ENCODE assay signal across 16 mouse cellular contexts in the genomic region with DNA sequence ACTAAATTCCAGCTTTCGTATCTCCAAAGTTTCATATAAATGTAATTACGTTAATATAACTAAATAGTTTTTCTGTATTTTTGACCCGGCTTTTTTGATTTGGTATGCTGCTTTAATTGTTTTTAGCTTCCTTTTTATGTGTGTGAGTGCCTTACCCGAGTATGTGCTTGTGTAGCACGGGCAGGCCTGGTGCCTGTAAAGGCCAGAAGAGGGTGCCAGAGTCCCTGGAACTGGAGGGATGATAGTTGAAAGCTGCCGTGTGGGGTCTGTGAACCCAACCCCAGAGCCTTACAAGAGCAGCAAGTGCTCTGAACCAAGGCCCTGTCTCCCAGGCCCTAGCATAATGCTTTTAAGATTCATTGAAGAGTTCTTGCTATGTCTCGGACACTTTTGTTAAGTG. TPM values are rescaled to one million over a fixed set of nuclear protein-coding genes. Genes with fewer than 3 reads are reported as not detected.
DNase-seq lines count a peak whose midpoint lies in the region; ATAC-seq and TF ChIP-seq lines count a peak whose summit lies in the region.
"Had no signal": no experiment of that assay in that cellular context is flagged by ENCODE, and none has a peak within 500 bp of the region (broad histone marks: within the 10 kb centered on the region; RNA-seq: fewer than 3 reads in every experiment).

No protein-coding gene starts in this region.

- 89% methylated on average over 7 of the region's 7 CpGs for WGBS in liver, adult 2 months
- 86% methylated on average over 7 of the region's 7 CpGs for WGBS in liver, embryonic 11.5 days

- no peak overlapping the region for H3K4me3 ChIP-seq in gastrocnemius, adult 2 months
- H3K4me3 ChIP-seq in liver, adult 2 months (ENCODE audit: insufficient read depth, low read depth, low read length): no peak overlapping the region
- no peak overlapping the region for H3K4me3 ChIP-seq in liver, embryonic 11.5 days (ENCODE audit: low read depth, low read length)
- no peak overlapping the region for H3K4me3 ChIP-seq in MEL (ENCODE audit: control insufficient read depth in 1 of 2, insufficient read depth in 1 of 2, low read depth in 2 of 2, low read length in 2 of 2)
- H3K4me3 ChIP-seq: embryonic facial prominence, embryonic 10.5 days; limb, embryonic 12.5 days had no signal

- H3K9ac ChIP-seq in liver, adult 2 months (ENCODE audit: low read depth, low read length): no peak overlapping the region
- H3K9ac ChIP-seq in liver, embryonic 11.5 days (ENCODE audit: low read depth, low read length): no peak overlapping the region
- H3K9ac ChIP-seq in MEL (ENCODE audit: control insufficient read depth, low read depth, low read length, poor library complexity, severe bottlenecking): no peak overlapping the region
- H3K9ac ChIP-seq: limb, embryonic 12.5 days had no signal

- no peaks in the 10 kb centered on the region for H3K27me3 ChIP-seq in liver, adult 2 months (ENCODE audit: control insufficient read depth, insufficient read depth, low read length)
- H3K27me3 ChIP-seq in liver, embryonic 11.5 days (replicated peaks; ENCODE audit: control insufficient read depth, insufficient read depth, low read length): 0 out of 2 replicates have a peak, but pooled peaks cover 5% of the 10 kb centered on the region
- H3K27me3 ChIP-seq in MEL (ENCODE audit: control insufficient read depth in 1 of 2, insufficient read depth in 2 of 2, low read length in 2 of 2): no peaks in the 10 kb centered on the region

- peak; percentile 36; the same call in 1 of the 2 replicates for TF ChIP-seq CTCF in gastrocnemius, adult 2 months (IDR thresholded peaks at IDR 0.05)
- TF ChIP-seq CTCF in liver, adult 2 months (IDR thresholded peaks at IDR 0.05; ENCODE audit: low read depth, low read length): peak; percentile 67
- TF ChIP-seq CTCF in MEL (IDR thresholded peaks at IDR 0.05 in 2 of 3, conservative IDR thresholded peaks at IDR 0.05 in 1 of 3; ENCODE audit: control insufficient read depth in 1 of 3, insufficient read depth in 1 of 3, low read depth in 2 of 3, low read length in 3 of 3, poor library complexity in 1 of 3, severe bottlenecking in 1 of 3): peak in 2 of 3 experiments; percentile 44 to 45; a peak in 4 of 6 replicates

- no peak overlapping the region for H3K27ac ChIP-seq in gastrocnemius, adult 2 months
- no peak overlapping the region for H3K27ac ChIP-seq in liver, adult 2 months (replicated peaks; ENCODE audit: insufficient read depth, low read depth, low read length)
- no peak overlapping the region for H3K27ac ChIP-seq in liver, embryonic 11.5 days (ENCODE audit: low read depth, low read length)
- no peak overlapping the region for H3K27ac ChIP-seq in MEL (ENCODE audit: control insufficient read depth, low read depth, low read length)
- H3K27ac ChIP-seq: embryonic facial prominence, embryonic 10.5 days; limb, embryonic 12.5 days; macrophage had no signal

- no peak for TF ChIP-seq EP300 in MEL (IDR thresholded peaks at IDR 0.05; ENCODE audit: low read depth in 1 of 2, low read length in 2 of 2)

- DNase-seq in gastrocnemius, adult 2 months: peak; percentile 18
- no peak for DNase-seq in gastrocnemius, postnatal 10 days
- DNase-seq in liver, adult 2 months (ENCODE audit: extremely low read depth, low read depth, low spot score): no peak
- DNase-seq in liver, embryonic 11.5 days (ENCODE audit: low spot score): no peak
- DNase-seq in 416B (ENCODE audit: low read depth) (peak; percentile 19), MEL (ENCODE audit: low read depth, low spot score) (peak; percentile 20)
- DNase-seq in Muller cell, postnatal 12 days (ENCODE audit: inconsistent ontology term): no peak
- DNase-seq in cerebellum, adult 9-11 months: no peak
- DNase-seq: adrenal gland, adult 8-10 months; cerebellum, postnatal 10 days; heart, postnatal 4 days; thymus, adult 18-20 months had no signal

- intact Hi-C loops in gastrocnemius, adult 2 months (cut with DNase I): no loop called here

- TF ChIP-seq POLR2A in liver, adult 2 months (IDR thresholded peaks at IDR 0.05; ENCODE audit: extremely low read depth, insufficient read depth, low read length): no peak
- TF ChIP-seq POLR2A in MEL (IDR thresholded peaks at IDR 0.05; ENCODE audit: control insufficient read depth in 1 of 2, insufficient read depth in 1 of 2, low read depth in 1 of 2, low read length in 2 of 2, poor library complexity in 1 of 2): no peak

- H3K36me3 ChIP-seq in liver, adult 2 months (ENCODE audit: control insufficient read depth, insufficient read depth, low read length): no peaks in the 10 kb centered on the region
- H3K36me3 ChIP-seq in liver, embryonic 11.5 days (ENCODE audit: control insufficient read depth, insufficient read depth, low read length): no peaks in the 10 kb centered on the region
- H3K36me3 ChIP-seq in MEL (ENCODE audit: control insufficient read depth in 1 of 2, insufficient read depth in 2 of 2, low read length in 2 of 2): no peaks in the 10 kb centered on the region
- H3K36me3 ChIP-seq: limb, embryonic 12.5 days had no signal

- peaks cover 13% of the 10 kb centered on the region; the same call in 1 of the 2 replicates for H3K79me2 ChIP-seq in liver, adult 2 months (ENCODE audit: control insufficient read depth, insufficient read depth, low read length)
- no peaks in the 10 kb centered on the region for H3K79me2 ChIP-seq in MEL (ENCODE audit: control insufficient read depth, insufficient read depth, low read length, poor library complexity)

- TF ChIP-seq RAD21 in MEL (IDR thresholded peaks at IDR 0.05; ENCODE audit: low read depth, low read length): peak; percentile 36

- peaks cover 4% of the 10 kb centered on the region; the same call in 1 of the 2 replicates for H3K4me1 ChIP-seq in liver, adult 2 months (ENCODE audit: control insufficient read depth, insufficient read depth, low read length)
- no peaks in the 10 kb centered on the region for H3K4me1 ChIP-seq in liver, embryonic 11.5 days (replicated peaks; ENCODE audit: control insufficient read depth, insufficient read depth, low read length)
- H3K4me1 ChIP-seq in MEL (ENCODE audit: control insufficient read depth in 1 of 2, insufficient read depth in 2 of 2, low read length in 2 of 2): no peaks in the 10 kb centered on the region

- ATAC-seq in liver, embryonic 11.5 days (replicated peaks; ENCODE audit: low FRiP score): no peak
- ATAC-seq: inflammation-experienced regulatory T-cells, adult 6 months had no signal

- H3K4me2 ChIP-seq in liver, embryonic 11.5 days: no peak overlapping the region
- H3K4me2 ChIP-seq: limb, embryonic 12.5 days had no signal

- no peaks in the 10 kb centered on the region for H3K9me3 ChIP-seq in liver, embryonic 11.5 days (ENCODE audit: control insufficient read depth, low read length)
- H3K9me3 ChIP-seq in MEL (replicated peaks; ENCODE audit: insufficient read depth, low read length): no peaks in the 10 kb centered on the region
- H3K9me3 ChIP-seq: limb, embryonic 12.5 days had no signal

TF ChIP-seq in MEL, 35 proteins besides CTCF, POLR2A, EP300 and RAD21:
- TF ChIP-seq SMC3 (IDR thresholded peaks at IDR 0.05; ENCODE audit: low read depth, low read length) (peak; percentile 37), ZC3H11A (IDR thresholded peaks at IDR 0.05; ENCODE audit: low read depth, low read length) (peak; percentile 18; the same call in 1 of the 2 replicates), CHD1 (IDR thresholded peaks at IDR 0.05; ENCODE audit: low read depth, low read length) (no peak)

RNA-seq across cellular contexts. Expression of a gene that starts 4.4 kb away (rescaled TPM):
- total RNA-seq in gastrocnemius, adult 2 months (2021): 10 to 100 TPM; 14.0 to 15.6 TPM
- total RNA-seq in gastrocnemius, postnatal 10 days (2021): 10 to 100 TPM; 40.9 to 54.1 TPM
- 60.5 and 68.4 TPM in 2 replicates for total RNA-seq in liver, adult 2 months (2014; rRNA removed)
- 12.2 and 16.4 TPM in 2 replicates for polyA plus RNA-seq in liver, adult 2 months (2012; rRNA removed)
- polyA plus RNA-seq in liver, embryonic 11.5 days (2014; fragmentation: Nextera tagmentation; extraction: Ambion mirVana): 24.1 and 25.5 TPM in 2 replicates
- 0.23 and 0.36 TPM in 2 replicates for total RNA-seq in MEL (2012; rRNA removed)
- under 1 TPM in 1 of 2 experiments, not detected in 1; 0.19 TPM for polyA plus RNA-seq in MEL (2012; ENCODE audit: insufficient read depth in 1 of 2, insufficient read length in 2 of 2, low read depth in 1 of 2, low replicate concordance in 2 of 2, missing spikeins in 1 of 2)

Comparison
In these comparisons a context has a peak if more than half of its experiments do, and no peak if none do; other contexts are left out.
1. DNase-seq: peak in gastrocnemius, adult 2 months (single experiment), 416B (single experiment) and MEL (single experiment); none in gastrocnemius, postnatal 10 days (single experiment), liver, adult 2 months (single experiment), liver, embryonic 11.5 days (single experiment), Muller cell, postnatal 12 days (single experiment) and cerebellum, adult 9-11 months (single experiment).
2. RNA of a gene that starts 4.4 kb away (total RNA-seq): 60.5 to 68.4 TPM in liver, adult 2 months, 40.9 to 54.1 TPM in gastrocnemius, postnatal 10 days and 14.0 to 15.6 TPM in gastrocnemius, adult 2 months; 0.23 to 0.36 TPM in MEL; every median in the first group is over 10 times any median in the second.
3. Peak in every context shown above with its lines, with median percentiles within 50 percentile points of each other: CTCF ChIP-seq.